Mouse (Mus musculus): ENCODE measurements around the gene Sun5.

Gene Sun5

GRCm38 (mm10) chr2:153870984-153871383, at the start of gene Sun5:
TSS of gene Sun5 (minus strand) at chr2:153871084.
- no peak for TF ChIP-seq GATA4 (IDR thresholded peaks at IDR 0.05; ENCODE audit: insufficient replicate concordance, low read length)

DNA sequence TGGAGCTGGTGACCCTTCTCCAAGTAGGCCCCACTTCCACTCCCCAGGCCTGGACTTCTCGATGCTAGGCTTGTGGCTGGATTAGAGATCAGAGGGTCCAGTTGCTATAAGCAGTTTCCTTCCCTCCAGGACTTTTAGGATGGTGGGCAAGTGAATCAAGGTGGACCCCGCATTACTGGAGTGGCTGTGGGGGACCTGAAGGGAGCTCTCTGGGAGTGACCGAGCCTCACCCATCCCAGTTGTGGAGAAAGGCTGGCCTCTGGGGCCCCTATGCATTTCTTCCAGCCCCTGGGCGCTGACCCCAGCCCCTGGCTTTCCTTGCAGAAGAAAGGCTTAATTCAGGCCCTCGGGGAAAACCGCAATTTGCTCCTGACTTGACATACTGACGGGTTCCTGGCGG, 47.0 kb upstream of the Sun5 start, which contains the start of gene Bpifb3:
TSS of gene Bpifb3 (plus strand) at position 301 of the 400 bp plus-strand sequence.
- TF ChIP-seq GATA4 (IDR thresholded peaks at IDR 0.05; ENCODE audit: insufficient replicate concordance, low read length): no peak

- TF ChIP-seq GATA4 (IDR thresholded peaks at IDR 0.05; ENCODE audit: insufficient replicate concordance, low read length): no peak
Measured at GRCm38 (mm10) chr2:153914151-153914550, 43.3 kb upstream of the Sun5 start.

DNA sequence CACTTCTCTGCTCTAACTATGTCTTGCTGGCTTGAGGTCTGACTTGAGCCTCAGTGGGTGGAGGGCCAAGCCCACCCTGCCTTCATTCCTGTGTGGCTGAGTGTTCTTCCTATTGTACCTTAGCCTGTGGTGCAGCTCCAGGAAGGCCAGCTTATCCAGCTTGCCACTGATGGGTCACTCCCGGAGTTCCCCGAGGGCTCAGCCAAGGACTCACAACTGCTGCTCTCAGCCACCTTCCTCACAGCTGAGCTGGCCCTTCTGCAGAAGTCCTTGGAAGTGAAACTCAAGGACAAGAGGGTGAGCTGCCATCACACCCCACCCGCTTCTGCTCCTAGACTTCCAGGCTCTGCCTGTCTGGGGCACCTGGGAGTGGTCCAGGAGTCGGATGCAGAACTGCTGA, 35.7 kb upstream of the Sun5 start:
- TF ChIP-seq GATA4 (IDR thresholded peaks at IDR 0.05; ENCODE audit: insufficient replicate concordance, low read length): no peak

DNA sequence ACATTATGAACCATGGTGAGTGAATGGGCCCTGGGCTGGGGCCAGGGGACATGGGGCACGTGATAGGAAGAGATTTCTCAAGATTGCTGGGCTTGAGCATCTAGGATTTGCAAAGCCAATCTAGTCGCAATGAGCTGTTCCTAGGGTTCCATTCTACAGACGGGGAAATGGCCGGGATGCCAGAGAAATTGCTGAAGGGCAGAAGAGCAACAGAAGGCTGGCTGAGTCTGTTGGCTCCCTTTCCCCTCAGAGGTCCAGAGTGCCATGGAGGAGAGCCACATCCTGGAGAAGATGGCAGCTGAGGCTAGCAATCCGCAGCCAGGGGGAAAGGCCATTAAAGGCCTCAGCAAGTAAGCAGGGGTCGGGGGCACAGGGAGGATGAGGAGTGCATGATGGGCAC, 31.8 kb upstream of the Sun5 start:
- no peak for TF ChIP-seq GATA4 (IDR thresholded peaks at IDR 0.05; ENCODE audit: insufficient replicate concordance, low read length)

GRCm38 (mm10) chr2:153900088-153900487, 29.2 kb upstream of the Sun5 start, which contains the start of gene Bpifb6:
TSS of gene Bpifb6 (plus strand) at chr2:153900388.
- TF ChIP-seq GATA4 (IDR thresholded peaks at IDR 0.05; ENCODE audit: insufficient replicate concordance, low read length): no peak

GRCm38 (mm10) chr2:153899111-153899510, 28.2 kb upstream of the Sun5 start:
- no peak for TF ChIP-seq GATA4 (IDR thresholded peaks at IDR 0.05; ENCODE audit: insufficient replicate concordance, low read length)

DNA sequence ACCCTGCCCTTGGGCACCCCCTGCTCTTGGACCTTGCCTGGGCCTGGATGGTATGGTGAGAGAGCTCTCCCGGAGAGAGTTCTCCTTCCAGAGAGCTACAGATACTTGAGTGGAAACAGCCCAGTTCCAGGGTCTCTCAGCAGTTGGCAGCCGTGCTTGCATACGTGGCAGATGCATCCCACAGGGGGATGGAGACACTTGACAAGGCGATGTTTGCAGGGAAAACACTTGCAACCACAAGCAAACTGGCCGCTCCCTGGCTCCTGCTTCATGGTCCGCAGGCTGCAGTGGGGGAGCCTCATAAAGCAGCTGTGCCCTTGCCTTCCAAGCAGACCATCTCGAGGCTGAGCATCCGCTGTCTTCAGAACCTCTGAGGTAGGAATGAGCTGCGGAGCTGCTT, 3.9 kb upstream of the Sun5 start, which contains the start of gene Bpifb2:
TSS of gene Bpifb2 (plus strand) at position 301 of the 400 bp plus-strand sequence.
- TF ChIP-seq GATA4 (IDR thresholded peaks at IDR 0.05; ENCODE audit: insufficient replicate concordance, low read length): no peak

DNA sequence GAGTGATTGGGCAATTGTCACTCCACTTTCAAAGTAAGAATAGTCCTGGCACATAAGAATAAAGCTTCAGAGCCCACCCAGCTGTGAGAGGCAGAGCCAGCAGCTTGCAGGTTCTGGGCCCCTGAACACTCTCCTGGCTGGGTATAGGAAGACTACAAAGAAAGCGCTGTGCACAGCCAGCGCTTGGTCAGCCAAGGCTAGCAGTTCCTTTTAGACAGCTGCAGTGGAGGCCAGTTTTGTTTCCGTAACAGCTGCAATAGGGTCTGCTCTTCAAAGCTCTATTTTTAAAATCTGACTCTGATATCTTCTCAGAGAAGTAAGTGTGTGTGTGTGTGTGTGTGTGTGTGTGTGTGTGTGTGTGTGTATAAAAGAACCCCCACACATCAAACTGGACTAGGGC, 8.9 kb downstream of the Sun5 start:
- TF ChIP-seq GATA4 (IDR thresholded peaks at IDR 0.05; ENCODE audit: insufficient replicate concordance, low read length): no peak

DNA sequence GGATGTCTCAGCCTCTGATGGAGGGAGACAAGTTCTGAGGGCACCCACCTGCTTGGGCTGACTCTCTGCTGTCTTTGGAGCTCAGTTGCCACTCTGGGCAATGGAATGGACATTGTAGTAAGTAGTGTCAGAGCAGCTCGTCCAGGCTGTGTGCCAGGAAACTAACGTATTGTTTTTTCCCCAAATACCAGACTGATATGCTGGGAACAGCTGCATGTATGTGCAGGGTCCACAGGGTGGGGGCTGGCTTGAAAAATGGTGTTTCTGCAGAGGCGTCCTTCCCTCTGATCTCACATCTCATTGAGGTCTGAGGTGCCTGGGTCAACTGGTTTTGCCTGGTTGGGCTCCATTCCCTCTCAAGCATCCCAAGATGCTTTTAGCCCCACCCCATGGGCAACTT, 10.2 kb downstream of the Sun5 start:
- TF ChIP-seq GATA4 (IDR thresholded peaks at IDR 0.05; ENCODE audit: insufficient replicate concordance, low read length): no peak

DNA sequence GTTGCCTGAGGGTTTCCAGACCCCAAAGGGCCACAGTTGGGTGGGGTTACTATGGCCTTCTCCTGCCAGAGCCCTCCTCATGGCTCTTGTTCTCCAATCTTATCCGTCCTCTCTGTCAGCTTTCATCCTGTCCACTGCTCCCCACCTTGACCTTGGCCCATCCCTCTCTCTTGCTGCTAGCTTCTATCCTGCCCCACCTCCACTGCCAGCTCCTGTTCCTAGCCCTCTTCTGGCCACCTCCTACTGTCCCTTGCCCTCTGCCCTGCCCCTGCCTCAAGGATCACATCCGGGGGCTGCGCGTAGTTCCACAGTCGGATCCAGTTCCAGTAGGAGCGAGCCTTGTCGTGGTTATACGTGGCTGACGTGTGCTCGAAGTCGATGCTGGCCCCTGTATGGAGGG, 10.6 kb downstream of the Sun5 start:
- no peak for TF ChIP-seq GATA4 (IDR thresholded peaks at IDR 0.05; ENCODE audit: insufficient replicate concordance, low read length)

- no peak for TF ChIP-seq GATA4 (IDR thresholded peaks at IDR 0.05; ENCODE audit: insufficient replicate concordance, low read length)
Measured at GRCm38 (mm10) chr2:153859581-153859980, 11.3 kb downstream of the Sun5 start.

GRCm38 (mm10) chr2:153853544-153853943, 17.3 kb downstream of the Sun5 start:
- TF ChIP-seq GATA4 (IDR thresholded peaks at IDR 0.05; ENCODE audit: insufficient replicate concordance, low read length): no peak

- TF ChIP-seq GATA4 (IDR thresholded peaks at IDR 0.05; ENCODE audit: insufficient replicate concordance, low read length): no peak
Measured at GRCm38 (mm10) chr2:153851030-153851360, 19.9 kb downstream of the Sun5 start.

DNA sequence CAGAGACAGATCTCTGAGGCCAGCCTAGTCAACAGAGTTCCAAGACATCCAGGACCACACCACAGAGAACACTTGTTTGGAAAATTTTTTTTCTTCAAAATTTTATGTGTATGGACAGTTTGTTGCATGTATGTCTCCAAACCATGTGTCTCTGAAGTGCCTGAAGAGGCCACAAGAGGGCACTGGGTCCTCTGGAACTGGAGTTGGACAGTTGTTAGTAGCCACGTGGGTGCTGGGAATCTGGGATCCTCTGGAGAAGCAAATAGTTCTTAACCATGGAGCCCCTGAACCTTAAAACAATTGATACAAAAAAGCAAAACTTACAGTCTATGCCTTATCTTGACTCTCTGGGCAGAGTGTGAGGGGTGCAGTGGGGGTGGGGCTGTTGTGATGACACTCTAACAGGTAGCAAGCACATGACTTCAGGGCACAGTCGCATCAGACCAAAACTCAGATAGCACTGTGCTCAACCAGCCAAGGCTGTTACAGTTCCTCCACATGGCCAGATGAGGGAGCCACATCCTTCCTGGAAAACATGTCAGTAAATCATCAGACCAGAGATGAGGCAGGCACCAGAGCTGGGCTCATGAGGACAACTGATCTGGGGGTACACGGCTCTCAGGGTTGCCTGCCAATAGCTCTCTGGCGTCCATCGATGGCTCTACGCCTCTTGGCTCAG, 20.4 kb downstream of the Sun5 start:
- TF ChIP-seq GATA4 (IDR thresholded peaks at IDR 0.05; ENCODE audit: insufficient replicate concordance, low read length): no peak

DNA sequence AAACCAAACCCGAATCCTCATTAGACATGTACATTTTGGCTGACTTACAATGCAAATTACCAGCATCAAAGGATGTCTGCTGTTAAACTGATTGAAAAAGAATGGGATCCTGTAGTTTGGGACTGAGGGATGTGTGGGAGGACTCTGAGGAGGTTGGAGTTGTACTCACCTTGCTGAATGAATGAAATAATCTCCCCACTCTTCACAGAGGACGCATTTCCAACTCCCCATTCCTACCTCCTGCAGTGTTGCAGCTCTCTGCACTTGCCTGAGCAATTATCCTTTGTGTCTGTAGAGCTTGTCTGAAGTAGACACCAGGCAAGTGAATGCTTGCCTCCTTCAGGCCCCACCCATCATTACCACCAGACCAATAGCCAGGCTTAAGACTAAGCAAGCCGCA, 22.5 kb downstream of the Sun5 start:
- no peak for TF ChIP-seq GATA4 (IDR thresholded peaks at IDR 0.05; ENCODE audit: insufficient replicate concordance, low read length)

- TF ChIP-seq GATA4 (IDR thresholded peaks at IDR 0.05; ENCODE audit: insufficient replicate concordance, low read length): no peak
Measured at GRCm38 (mm10) chr2:153842854-153843253, 28.0 kb downstream of the Sun5 start.

All from liver, adult (tissue).